Mouse (Mus musculus) heart, adult 2 months (tissue): Measurements from ENCODE around the gene Prkar2a.

Experiments
- CTCF ChIP-seq: fragments of 200-600 bp; IDR thresholded peaks from 2 replicates; pipeline ENCODE4 v1.8.1; 2022; ENCODE audit warnings: antibody characterized with exemption, mild to moderate bottlenecking, moderate library complexity
- POLR2A ChIP-seq: fragments of 200-500 bp; IDR thresholded peaks from 2 replicates; pipeline ENCODE4 v1.6.1; 2011; ENCODE audit warnings: mild to moderate bottlenecking, low read depth, low read length, control low read depth; ENCODE audit not compliant: insufficient read depth

DNA sequence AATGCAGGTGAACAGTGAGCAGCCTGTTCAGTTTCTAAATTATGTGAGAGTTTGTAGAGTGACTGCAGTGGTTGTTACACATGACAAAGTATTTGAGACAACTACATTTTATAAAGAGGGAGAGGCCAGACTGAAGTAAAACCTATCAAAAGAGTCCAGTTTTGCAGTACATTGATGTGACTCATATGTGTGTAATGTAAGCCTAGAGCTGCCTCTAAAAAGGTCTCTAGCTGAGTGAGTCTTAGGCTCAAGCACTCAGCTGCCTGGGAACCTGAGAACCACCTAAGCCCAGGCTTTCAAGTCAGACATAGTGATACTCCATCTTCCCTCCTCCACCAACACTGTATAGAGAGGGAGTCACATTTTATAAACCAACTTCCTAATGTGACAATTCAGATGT lies 45.5 kb downstream of the Prkar2a start:
- no peak for TF ChIP-seq CTCF
- no peak for TF ChIP-seq POLR2A
